ENCODE assay signal across 30 mouse cellular contexts in the genomic region with DNA sequence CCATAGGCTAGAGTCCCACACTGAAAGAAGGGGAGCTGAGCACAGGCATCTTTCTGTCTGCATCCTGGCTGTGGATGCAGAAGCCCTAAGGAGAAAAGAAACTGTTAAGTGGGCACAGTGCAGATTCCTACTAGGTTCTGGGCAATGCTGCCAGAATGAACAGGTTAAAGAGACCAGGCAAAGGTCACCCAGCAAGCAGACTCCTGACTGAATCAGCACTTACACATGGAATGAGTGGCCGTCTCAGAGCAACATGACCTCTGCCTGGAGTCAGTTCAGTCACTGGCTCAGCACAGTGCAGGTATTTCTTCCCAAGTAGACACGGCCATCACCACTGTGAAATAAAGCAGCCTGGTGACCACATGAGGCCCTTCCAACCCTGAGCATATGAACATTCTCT.
DNase-seq lines count a peak whose midpoint lies in the region; ATAC-seq and TF ChIP-seq lines count a peak whose summit lies in the region.
"Had no signal": no experiment of that assay in that cellular context is flagged by ENCODE, and none has a peak within 500 bp of the region (broad histone marks: within the 10 kb centered on the region; RNA-seq: fewer than 3 reads in every experiment).

No protein-coding gene starts in this region.

- no peaks in the 10 kb centered on the region for H3K27me3 ChIP-seq in kidney, embryonic 14.5 days (ENCODE audit: control insufficient read depth, insufficient read depth, low read length)
- no peaks in the 10 kb centered on the region for H3K27me3 ChIP-seq in kidney, postnatal 0 days (ENCODE audit: insufficient read depth, low read length)
- H3K27me3 ChIP-seq: embryonic facial prominence, embryonic 15.5 days; forebrain, embryonic 12.5 days; heart, embryonic 15.5 days; hindbrain, embryonic 12.5 days; intestine, embryonic 15.5 days; midbrain, embryonic 13.5 days had no signal

- H3K4me1 ChIP-seq in kidney, embryonic 14.5 days (ENCODE audit: control insufficient read depth, insufficient read depth, low read length): peaks cover 17% of the 10 kb centered on the region
- peaks cover 6% of the 10 kb centered on the region for H3K4me1 ChIP-seq in kidney, postnatal 0 days (replicated peaks; ENCODE audit: insufficient read depth, low read length)
- H3K4me1 ChIP-seq: forebrain, embryonic 12.5 days; heart, embryonic 10.5 days; intestine, embryonic 15.5 days; midbrain, embryonic 13.5 days had no signal

- H3K4me2 ChIP-seq in kidney, embryonic 14.5 days (replicated peaks; ENCODE audit: low read depth, low read length): no peak overlapping the region
- no peak overlapping the region for H3K4me2 ChIP-seq in kidney, postnatal 0 days (ENCODE audit: low read length)
- H3K4me2 ChIP-seq: embryonic facial prominence, embryonic 15.5 days; forebrain, embryonic 12.5 days; heart, embryonic 15.5 days; hindbrain, embryonic 12.5 days; intestine, embryonic 15.5 days; midbrain, embryonic 13.5 days; neural tube, embryonic 13.5 days had no signal

- H3K9ac ChIP-seq in kidney, embryonic 14.5 days (ENCODE audit: low read depth, low read length): no peak overlapping the region
- no peak overlapping the region for H3K9ac ChIP-seq in kidney, postnatal 0 days (ENCODE audit: low read depth, low read length)
- H3K9ac ChIP-seq: embryonic facial prominence, embryonic 15.5 days; forebrain, embryonic 12.5 days; forebrain, postnatal 0 days; heart, embryonic 15.5 days; hindbrain, embryonic 12.5 days; intestine, embryonic 15.5 days; liver, embryonic 14.5 days; midbrain, embryonic 13.5 days; neural tube, embryonic 13.5 days had no signal

- no peak for TF ChIP-seq CTCF in kidney, postnatal 0 days (IDR thresholded peaks at IDR 0.05; ENCODE audit: low read depth)

- DNase-seq in kidney, adult 18-20 months: peak; percentile 54
- no peak for DNase-seq in kidney, postnatal 0 days (ENCODE audit: low spot score)
- DNase-seq in kidney, postnatal 4 days: peak; percentile 13 to 27
- no peak for DNase-seq in thymus, postnatal 25 days
- no peak for DNase-seq in heart, adult 9 months (ENCODE audit: low spot score in 2 of 2)
- DNase-seq in spleen, adult 18-20 months: no peak
- DNase-seq: adrenal gland, adult 8-10 months; cerebellum, adult 2 months; cerebellum, postnatal 14 days; forebrain, postnatal 0 days; heart, postnatal 36 days; liver; lung, adult 2 months; lung, postnatal 10 days; right cerebral cortex, postnatal 25 days had no signal

- no peak overlapping the region for H3K4me3 ChIP-seq in kidney, embryonic 14.5 days (ENCODE audit: low read length)
- H3K4me3 ChIP-seq in kidney, postnatal 0 days (replicated peaks; ENCODE audit: low read depth, low read length): no peak overlapping the region
- H3K4me3 ChIP-seq: embryonic facial prominence, embryonic 10.5 days; embryonic facial prominence, embryonic 15.5 days; forebrain, embryonic 12.5 days; heart, embryonic 10.5 days; heart, embryonic 15.5 days; hindbrain, embryonic 12.5 days; intestine, embryonic 15.5 days; midbrain, embryonic 13.5 days; neural tube, embryonic 13.5 days had no signal

- H3K27ac ChIP-seq in kidney, embryonic 14.5 days (ENCODE audit: low read depth, low read length): no peak overlapping the region
- no peak overlapping the region for H3K27ac ChIP-seq in kidney, postnatal 0 days
- H3K27ac ChIP-seq: embryonic facial prominence, embryonic 10.5 days; embryonic facial prominence, embryonic 15.5 days; forebrain, embryonic 12.5 days; heart, embryonic 10.5 days; heart, embryonic 15.5 days; hindbrain, embryonic 12.5 days; hindbrain, postnatal 0 days; intestine, embryonic 15.5 days; liver, embryonic 14.5 days; macrophage; midbrain, embryonic 13.5 days had no signal

- ATAC-seq in kidney, embryonic 14.5 days (ENCODE audit: low FRiP score, low TSS enrichment): no peak
- ATAC-seq in kidney, postnatal 0 days (replicated peaks; ENCODE audit: low FRiP score, low read depth): peak; percentile 66; the same call in 1 of the 2 replicates
- ATAC-seq: activated CD4-positive, CD25-positive, alpha-beta regulatory T cell, adult 4 months; CD4-positive, CD25-positive, alpha-beta regulatory T cell, adult 4 months; forebrain, postnatal 0 days; hindbrain, postnatal 0 days; intestine, embryonic 15.5 days; midbrain, embryonic 13.5 days had no signal

- H3K36me3 ChIP-seq in kidney, embryonic 14.5 days (ENCODE audit: control insufficient read depth, insufficient read depth, low read length): no peaks in the 10 kb centered on the region
- no peaks in the 10 kb centered on the region for H3K36me3 ChIP-seq in kidney, postnatal 0 days (ENCODE audit: insufficient read depth, low read length)
- H3K36me3 ChIP-seq: embryonic facial prominence, embryonic 10.5 days; embryonic facial prominence, embryonic 15.5 days; forebrain, embryonic 12.5 days; heart, embryonic 10.5 days; heart, embryonic 15.5 days; hindbrain, embryonic 12.5 days; intestine, embryonic 15.5 days; midbrain, embryonic 13.5 days; neural tube, embryonic 13.5 days had no signal

- 37% methylated on average over 2 of the region's 2 CpGs for WGBS in kidney, embryonic 14.5 days
- WGBS in kidney, postnatal 0 days: 50% methylated on average over 2 of the region's 2 CpGs

- H3K9me3 ChIP-seq in kidney, embryonic 14.5 days (ENCODE audit: control insufficient read depth, low read length): no peaks in the 10 kb centered on the region
- no peaks in the 10 kb centered on the region for H3K9me3 ChIP-seq in kidney, postnatal 0 days (replicated peaks; ENCODE audit: low read length)
- H3K9me3 ChIP-seq: embryonic facial prominence, embryonic 10.5 days; embryonic facial prominence, embryonic 15.5 days; forebrain, embryonic 12.5 days; heart, embryonic 10.5 days; heart, embryonic 15.5 days; hindbrain, embryonic 12.5 days; intestine, embryonic 15.5 days; midbrain, embryonic 13.5 days; neural tube, embryonic 13.5 days had no signal

Comparison
In these comparisons a context has a peak if more than half of its experiments do, and no peak if none do; other contexts are left out.
1. DNase-seq: peak in kidney, adult 18-20 months (single experiment) and kidney, postnatal 4 days (2 of 2); none in kidney, postnatal 0 days (single experiment), thymus, postnatal 25 days (single experiment), heart, adult 9 months (0 of 2) and spleen, adult 18-20 months (0 of 2).